Mouse (Mus musculus): ENCODE measurements around the gene Aspg.

The Aspg gene
- long read RNA-seq, experiment 1 = 0 reads
- long read RNA-seq, experiment 2 = 0 reads

DNA sequence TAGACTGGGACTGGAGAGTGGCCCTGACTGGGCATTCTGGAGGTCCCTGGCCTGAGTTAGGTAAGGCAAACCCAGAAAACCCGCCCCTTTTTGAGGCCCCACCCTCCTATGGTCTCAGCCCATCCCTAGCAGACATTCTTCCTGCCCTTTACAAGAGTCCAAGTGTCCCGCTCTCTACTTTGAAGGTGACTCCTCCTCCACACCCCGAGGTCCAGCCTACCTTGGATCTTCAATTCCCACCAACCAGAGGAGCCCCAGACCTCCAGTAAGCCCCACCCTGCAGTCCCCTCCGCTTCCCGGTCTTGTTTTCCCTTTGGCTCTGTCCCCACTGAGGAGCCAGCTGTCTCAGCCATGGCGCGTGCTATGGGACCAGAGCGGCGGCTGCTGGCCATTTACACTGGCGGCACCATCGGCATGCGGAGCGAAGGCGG lies at the start of gene Aspg:
Aspg (plus strand) TSS at position 139 of the 431 bp plus-strand sequence.
- intact Hi-C loops (cut with DNase I) = no loop called here

DNA sequence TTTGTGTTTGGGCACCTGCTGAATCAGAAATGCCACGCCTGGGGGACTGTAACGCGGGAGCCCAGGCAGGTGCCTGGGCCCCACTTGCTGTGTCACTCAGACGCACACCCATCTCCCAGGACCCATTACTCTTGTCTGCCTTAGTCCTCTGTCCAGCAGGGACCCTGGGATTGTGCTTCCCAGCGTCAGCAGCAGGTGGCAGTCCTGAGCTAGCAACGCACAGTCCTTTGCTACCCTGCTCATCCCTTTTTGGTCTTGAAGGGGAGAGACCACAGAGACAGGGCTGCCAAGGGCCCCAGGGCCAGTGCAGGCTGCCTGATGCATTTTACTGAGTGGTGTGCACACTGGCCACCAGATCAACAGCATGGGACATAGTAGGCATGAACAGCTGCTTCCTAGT lies 28.8 kb upstream of the Aspg start:
- intact Hi-C loops (cut with DNase I) = loop anchor here (2.0 kb wide), 1 partner anchor 13 kb away; no protein-coding TSS in a partner anchor

DNA sequence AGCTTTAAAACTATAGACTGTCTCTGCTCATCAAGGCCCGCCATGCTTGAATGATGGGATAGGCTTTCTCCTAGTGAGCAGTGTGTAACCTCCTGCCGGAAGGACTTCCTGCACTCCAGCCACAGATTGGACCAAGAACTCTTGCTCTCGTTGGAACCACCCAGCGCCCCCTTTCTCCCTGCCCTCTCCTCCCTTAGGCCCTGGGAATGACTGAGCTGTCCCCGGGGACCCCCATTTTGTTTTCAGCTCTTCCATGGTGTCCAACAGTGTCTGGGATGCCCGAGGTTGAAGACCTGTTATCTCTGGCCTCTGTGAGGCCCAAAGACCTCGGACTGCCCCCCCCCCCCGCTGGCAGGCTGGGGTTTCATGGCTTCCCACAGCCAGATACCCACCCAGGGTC lies 26.6 kb upstream of the Aspg start:
- intact Hi-C loops (cut with DNase I) = no loop called here

GRCm38 (mm10) chr12:112080911-112081310 lies 25.6 kb upstream of the Aspg start:
- intact Hi-C loops (cut with DNase I) = no loop called here

DNA sequence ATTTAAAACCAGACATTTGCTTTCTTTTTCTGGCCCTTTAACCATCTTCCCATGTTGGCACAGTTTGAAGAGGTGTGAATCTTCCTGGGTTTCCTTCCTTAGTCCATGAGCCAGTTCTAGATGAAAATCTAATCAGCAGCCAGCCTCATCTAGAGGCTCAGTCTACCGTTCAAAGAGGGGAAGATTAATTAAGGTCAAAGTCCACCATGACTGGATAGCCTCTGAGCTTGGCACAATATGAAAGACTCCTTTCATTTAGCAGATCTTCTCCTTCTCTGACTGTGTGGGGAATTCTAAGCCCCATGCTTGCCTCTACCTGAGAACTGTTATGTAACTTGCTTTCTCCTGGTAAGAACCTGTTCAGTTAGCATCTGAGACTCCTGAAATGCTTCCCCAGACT lies 24.2 kb upstream of the Aspg start:
- intact Hi-C loops (cut with DNase I) = no loop called here

DNA sequence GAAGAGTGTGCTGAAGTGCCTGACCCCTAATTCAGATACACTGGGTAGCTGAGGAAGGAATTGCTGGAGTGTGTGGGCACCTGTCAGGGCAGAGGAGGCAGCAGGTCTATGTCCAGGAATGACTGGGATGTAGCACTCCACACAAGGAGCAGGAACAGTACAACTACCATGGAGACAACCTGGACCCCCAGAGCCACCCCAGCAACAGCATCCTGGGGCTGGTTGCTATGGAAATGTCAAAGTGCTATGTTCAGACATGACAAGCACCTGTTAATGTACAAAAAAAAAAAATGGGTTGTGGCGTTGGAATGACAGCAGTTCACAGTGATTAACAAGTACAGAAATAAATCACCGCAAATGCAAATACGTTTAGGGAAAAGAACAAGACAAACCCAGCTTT lies 20.2 kb upstream of the Aspg start:
- intact Hi-C loops (cut with DNase I) = no loop called here

DNA sequence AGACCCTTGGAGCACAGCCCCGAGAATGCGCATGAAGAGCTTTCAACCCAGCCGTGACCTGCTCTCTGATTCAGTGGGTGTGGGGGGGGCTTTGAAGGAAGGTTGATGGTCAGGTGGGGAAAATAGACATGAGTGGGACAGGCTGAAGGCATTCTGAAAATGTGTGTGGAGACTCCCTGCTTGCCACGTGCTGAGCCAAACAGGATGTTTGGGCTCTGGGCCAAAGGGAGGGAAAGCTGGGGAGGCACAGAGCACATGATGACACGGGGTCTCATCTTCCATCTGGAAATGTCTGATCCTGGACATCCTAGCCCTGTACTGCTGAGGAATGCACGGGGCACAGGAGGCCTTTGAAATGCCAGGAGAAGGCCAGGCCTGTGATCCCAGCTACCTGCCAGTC lies 19.8 kb upstream of the Aspg start:
- intact Hi-C loops (cut with DNase I) = no loop called here

DNA sequence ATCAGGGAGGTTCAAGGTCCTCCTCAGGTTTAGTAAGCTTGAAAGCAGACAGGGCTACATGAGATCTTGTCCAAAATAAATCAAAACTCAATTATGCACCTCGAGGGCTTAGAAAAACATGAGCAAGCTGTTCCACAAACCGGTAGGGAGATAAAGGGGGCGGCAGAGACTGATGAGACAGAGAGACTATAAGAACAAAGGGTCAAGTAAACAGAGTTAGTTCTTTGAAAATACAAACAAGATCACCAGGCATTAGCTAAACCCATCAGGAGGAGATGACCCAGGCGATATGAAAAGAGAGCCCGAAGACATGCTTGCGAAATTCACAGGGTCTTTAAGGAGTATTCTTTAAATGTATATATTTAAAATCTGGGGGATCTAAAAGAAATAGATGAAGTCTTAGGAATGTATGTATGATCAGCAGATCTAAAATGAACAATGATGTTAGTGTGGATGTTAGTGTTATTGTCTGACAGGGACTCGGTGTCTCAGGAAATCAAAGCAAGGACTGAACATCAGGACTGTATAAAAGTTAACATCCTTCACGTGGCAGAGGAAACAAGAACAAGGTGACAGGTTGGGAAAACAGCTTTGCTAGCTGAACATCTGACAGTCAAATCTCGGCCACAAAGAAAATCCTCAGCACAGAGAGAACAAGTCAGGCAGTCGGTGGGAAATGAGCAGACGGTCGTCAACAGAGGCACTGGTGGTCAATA lies 17.7 kb upstream of the Aspg start:
- intact Hi-C loops (cut with DNase I) = no loop called here

- intact Hi-C loops (cut with DNase I) = loop anchor here (2.0 kb wide), 1 partner anchor 14 kb away; no protein-coding TSS in a partner anchor
Measured at GRCm38 (mm10) chr12:112091054-112091453, 15.4 kb upstream of the Aspg start.

DNA sequence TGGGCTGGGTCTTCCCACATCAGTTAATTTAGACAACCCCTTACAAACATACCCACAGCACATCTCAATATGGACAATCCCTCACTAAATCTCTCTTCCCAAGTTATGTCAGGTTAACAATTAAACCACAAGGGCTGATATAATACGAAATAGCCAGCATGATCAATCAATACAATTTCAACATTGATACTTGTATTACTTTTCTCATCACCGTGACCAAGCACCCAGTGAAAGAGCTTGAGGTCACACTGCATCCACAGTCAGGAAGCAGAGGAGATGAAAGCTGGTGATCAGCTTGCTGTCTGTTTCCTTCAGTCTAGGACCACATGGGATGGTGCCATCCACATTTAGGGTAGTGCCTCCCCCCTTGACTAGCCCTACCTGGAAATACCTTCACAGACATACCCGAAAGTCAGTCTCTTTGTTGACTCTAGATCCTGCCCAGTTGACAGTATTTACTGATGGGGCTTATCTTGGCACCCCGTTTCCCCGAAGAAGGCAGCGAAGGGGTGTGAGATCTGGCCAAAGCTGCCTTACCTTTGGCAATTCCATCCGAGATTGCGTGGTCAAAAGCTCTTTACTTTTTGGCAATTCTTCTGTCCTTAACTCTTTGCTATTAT lies 12.1 kb upstream of the Aspg start:
- intact Hi-C loops (cut with DNase I) = no loop called here

DNA sequence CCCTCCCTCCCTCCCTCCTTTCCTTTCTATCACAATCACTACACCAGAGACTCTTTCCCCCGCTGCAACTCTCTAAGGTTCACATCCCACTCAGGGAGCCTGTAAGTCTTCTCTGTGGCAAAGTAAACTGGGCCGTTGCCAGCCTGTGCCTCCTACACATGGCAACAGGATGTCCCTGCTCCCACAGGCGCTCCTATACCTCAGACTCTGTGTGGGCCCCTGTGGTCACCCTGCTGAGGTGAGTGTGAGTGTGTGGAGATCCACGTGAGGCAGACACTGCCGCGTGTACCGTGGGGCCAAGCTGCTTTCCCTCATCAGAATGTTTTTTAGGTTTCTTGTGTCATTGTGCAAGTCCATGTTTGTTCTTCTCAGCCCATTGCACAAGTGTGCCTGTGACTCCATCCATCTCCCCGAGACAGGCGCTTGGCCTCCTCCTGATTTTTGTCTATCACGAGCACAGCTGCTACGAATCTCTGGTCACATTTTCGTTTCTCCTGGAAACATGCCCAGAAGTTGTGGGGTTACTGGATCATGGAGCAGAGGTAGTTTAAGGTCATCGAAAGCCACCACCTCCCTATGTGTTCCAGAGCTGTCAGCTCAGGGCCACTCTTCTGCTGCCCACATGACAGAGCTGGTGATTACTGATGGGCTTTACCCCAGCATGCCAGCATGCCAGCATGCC lies 10.3 kb upstream of the Aspg start:
- intact Hi-C loops (cut with DNase I) = no loop called here

DNA sequence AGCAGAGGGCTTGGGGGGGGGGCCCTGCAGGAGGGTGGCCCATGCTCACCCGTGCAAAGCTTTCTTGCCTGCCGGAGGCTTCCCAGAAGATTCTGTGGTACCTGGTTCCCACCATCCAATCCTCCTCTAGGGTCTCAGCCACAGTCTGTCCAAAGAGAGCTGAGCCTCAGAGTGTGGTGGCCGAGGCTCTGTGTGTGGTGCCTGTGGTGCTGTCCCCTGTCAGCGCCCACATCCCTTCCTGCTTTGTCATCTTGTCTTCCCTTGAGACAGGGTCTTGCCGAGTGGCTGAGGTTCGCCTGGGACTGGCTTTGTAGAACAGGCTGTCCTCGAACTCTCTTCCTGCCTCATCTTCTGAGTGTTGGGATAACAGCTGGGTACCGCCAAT lies 9.8 kb upstream of the Aspg start:
- intact Hi-C loops (cut with DNase I) = no loop called here

GRCm38 (mm10) chr12:112100106-112100505 lies 6.4 kb upstream of the Aspg start:
- intact Hi-C loops (cut with DNase I) = no loop called here

DNA sequence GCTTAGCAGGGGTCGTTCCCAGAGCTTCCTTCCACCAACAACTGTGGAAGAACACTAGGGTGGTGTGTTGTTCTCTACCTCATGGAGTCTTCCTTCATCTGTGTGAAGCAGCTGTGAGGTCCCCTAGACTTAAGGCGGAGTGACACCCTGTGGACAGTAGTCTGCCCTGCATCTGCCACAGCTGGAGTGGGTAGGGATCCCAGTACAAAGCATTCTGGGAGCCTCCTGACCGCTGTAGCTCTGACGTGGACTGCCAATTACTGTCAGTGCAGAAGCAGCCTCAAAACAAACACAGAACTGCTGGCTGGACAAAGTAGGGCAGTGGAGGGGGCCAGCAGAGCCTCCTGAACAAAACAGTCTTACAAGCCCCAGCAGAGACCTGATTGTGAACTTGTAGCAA lies 5.4 kb upstream of the Aspg start:
- intact Hi-C loops (cut with DNase I) = no loop called here

GRCm38 (mm10) chr12:112103179-112103578 lies 3.3 kb upstream of the Aspg start:
- intact Hi-C loops (cut with DNase I) = no loop called here

- intact Hi-C loops (cut with DNase I) = no loop called here
Measured at GRCm38 (mm10) chr12:112104890-112105289, 1.6 kb upstream of the Aspg start.

- intact Hi-C loops (cut with DNase I) = no loop called here
Measured at GRCm38 (mm10) chr12:112107685-112108084, 1.2 kb downstream of the Aspg start.

DNA sequence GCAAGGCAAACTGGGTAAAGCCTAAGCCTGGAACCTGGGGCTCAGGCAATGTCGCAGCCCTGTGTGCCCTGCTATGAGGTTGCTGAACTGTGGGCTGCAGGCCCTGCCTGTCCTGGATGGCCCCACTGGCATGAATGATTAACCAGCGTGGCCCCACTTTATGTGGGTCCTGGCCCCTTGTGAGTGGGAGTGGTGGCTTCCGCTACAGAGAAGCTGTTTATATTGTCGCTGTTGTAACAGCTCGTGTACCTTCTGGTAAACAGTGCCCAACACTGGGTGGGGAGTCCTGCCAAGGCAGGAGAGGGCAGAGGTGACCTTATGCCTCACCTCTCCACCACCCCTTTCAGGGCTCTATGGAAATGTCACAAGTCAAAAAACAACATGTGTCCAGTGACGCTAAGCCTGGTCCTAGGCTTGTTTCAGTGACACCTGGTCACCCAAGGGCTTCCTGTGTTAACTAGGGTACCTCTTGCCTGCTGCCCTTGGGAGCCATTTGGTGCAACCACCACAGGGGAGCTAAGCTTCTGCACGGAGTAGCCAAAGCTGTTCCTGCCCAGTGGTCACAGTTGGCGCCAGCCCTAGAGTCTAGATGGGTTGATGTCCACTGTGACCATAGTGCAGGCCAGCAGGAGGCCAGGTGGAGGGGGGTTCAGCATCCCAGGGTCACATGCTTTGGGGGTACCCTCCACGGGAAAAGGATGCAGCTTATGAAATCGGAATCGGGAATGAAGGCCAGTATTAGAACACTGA lies 2.4 kb downstream of the Aspg start:
- intact Hi-C loops (cut with DNase I) = no loop called here

- intact Hi-C loops (cut with DNase I) = loop anchor here (10.0 kb wide), 1 partner anchor 365 kb away; no protein-coding TSS in a partner anchor
Measured at GRCm38 (mm10) chr12:112109701-112110100, 3.2 kb downstream of the Aspg start.

GRCm38 (mm10) chr12:112111323-112111722 lies 4.8 kb downstream of the Aspg start:
- intact Hi-C loops (cut with DNase I) = loop anchor here (10.0 kb wide), 1 partner anchor 363 kb away; no protein-coding TSS in a partner anchor

GRCm38 (mm10) chr12:112112235-112112634 lies 5.8 kb downstream of the Aspg start:
- intact Hi-C loops (cut with DNase I) = loop anchor here (10.0 kb wide), 1 partner anchor 363 kb away; no protein-coding TSS in a partner anchor

Measured in adrenal gland (tissue).